Mouse (Mus musculus): ENCODE data around the gene Cfap58.

Cfap58 gene

DNA sequence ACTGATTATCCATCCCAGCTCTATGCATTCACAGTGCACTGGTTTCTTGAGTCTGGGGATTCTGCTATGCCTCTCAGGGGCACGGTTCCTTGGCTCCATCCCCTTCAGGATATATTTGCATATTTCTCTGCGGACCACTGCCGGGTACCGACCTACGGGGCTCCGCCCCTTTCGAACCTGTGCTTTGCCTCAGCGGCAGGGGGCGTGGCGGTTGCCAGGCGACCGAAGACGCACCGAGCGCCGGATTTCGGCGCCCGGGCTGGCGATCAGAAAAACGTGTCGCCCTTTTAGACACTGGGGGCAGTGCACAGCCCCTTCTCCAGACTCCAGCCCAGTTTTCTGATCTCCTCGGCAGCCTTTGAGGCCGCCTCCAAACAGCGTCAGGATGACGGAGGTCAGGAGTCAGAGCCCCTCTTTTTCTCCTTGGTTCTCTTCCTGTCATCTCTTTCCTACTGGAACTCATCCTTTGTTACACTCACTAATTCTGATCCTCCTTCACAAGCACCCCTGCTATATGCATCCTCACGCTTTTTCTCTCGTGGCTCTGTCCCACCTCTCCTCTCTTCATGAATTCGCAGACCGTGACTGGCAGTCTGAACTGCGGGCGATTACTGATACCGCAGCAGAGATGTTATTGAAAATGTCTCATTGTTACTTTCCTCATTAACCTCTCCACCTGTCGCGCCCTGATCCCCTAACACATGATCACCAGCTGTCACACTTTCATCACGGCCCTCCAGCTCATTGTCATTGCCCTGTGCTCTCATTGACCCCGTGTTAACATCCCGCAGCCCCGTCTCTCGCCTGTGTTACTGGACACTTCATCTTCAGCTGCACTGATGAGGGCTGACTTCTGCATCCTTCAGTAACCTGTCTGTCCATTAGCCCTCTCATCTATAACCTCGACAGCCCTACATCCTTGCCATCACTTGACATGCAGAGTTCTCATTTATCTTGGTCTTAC lies at the start of gene Cfap58:
Cfap58 (plus strand) TSS at position 233 of the 964 bp plus-strand sequence.
- DNase-seq (ENCODE audit: low spot score) = peak; percentile 47

GRCm38 (mm10) chr19:47888037-47888436 lies 49.4 kb upstream of the Cfap58 start:
- no peak for DNase-seq (ENCODE audit: low spot score)

- no peak for DNase-seq (ENCODE audit: low spot score)
Observed at GRCm38 (mm10) chr19:47890489-47891130, 46.9 kb upstream of the Cfap58 start.

GRCm38 (mm10) chr19:47891562-47892312 lies 45.7 kb upstream of the Cfap58 start:
- no peak for DNase-seq (ENCODE audit: low spot score)

DNA sequence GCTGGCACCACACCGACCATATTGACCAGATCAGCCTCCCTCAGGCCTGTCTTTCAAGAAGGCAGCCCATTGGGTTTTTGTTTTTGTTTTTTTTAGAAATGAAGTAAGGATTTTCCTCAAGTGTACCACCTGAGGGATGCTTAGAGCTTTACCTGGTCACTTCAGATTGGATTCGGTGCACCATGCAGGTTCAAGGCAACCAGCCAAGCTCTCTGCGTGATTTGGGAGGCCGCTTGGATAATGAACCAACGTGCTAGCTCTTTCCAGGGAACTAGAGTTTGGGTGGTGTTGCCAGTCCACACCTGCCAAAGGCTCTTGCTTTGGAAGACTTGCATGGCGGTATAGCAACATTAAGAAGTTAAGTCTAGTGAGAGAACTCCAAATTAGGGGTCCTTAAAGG lies 44.4 kb upstream of the Cfap58 start:
- no peak for DNase-seq (ENCODE audit: low spot score)

DNA sequence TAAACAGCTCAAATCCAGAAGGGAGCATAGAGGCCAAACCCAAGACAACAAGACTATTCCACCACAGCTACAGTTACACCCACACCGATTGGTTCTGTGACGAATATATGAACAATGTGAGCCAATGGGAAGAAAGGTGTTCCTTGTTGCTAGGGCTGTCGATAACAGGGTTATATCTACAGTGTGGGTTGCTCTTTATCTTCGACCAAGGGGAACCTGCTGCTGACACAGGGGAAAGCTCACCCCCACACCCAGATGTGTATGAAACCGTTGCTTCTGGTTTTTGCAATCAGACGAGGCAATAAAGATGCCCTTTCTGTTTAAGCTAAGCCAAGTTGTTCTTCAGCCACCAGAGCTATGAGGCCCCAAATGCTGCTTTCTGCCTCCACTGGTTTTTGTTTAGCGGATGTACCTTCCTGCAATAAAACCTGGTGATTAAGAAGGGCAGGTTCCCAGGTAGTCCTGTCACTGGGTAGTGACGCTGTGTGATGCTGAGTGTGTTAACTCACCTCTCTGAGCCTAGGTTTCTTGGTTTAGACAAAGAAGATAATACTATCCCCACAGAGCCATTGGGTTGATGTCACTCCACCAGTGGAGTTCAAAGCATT lies 38.9 kb upstream of the Cfap58 start:
- DNase-seq (ENCODE audit: low spot score) = no peak

DNA sequence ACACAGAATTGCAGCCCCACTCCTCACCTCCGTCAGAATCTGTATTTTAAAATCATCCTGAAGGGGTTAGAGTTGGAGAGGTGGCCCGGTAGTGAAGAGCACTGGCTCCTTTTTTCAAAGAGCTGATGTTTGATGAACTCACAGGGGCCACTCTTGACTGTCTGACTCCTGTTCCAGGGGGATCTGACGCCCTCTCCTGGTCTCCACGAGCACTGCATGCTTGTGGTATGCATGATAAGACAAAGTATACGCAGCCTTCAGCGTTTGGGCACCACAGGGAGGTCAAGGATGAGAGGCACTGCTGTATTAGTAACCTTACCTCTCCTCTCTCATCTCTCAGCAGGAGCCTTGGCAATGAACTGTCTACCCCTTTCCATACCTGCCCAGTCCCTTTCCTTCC lies 37.5 kb upstream of the Cfap58 start:
- DNase-seq (ENCODE audit: low spot score) = no peak

DNA sequence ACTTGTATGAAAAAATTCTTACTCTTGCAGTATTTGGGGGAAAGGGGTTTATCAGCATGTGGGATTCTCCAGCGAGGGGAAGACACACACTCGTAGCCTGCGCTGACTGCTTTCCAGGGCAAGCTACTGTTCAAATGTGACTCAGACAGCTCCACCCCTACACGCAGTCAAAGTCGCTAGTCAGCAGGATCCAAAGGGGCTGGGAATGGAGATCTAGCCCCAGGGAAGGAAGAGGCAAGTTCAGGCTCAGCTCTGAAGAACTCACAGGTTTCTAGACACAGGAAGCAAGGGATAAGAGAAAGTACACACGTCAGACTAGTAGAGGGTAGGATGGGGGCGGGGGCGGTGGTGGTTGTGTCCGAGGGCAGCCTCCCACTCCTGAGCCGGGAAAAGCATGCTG lies 36.9 kb upstream of the Cfap58 start:
- DNase-seq (ENCODE audit: low spot score) = no peak

- no peak for DNase-seq (ENCODE audit: low spot score)
Observed at GRCm38 (mm10) chr19:47902316-47903201, 34.9 kb upstream of the Cfap58 start.

GRCm38 (mm10) chr19:47903679-47904078 lies 33.8 kb upstream of the Cfap58 start:
- no peak for DNase-seq (ENCODE audit: low spot score)

GRCm38 (mm10) chr19:47905081-47905480 lies 32.4 kb upstream of the Cfap58 start:
- DNase-seq (ENCODE audit: low spot score) = no peak

DNA sequence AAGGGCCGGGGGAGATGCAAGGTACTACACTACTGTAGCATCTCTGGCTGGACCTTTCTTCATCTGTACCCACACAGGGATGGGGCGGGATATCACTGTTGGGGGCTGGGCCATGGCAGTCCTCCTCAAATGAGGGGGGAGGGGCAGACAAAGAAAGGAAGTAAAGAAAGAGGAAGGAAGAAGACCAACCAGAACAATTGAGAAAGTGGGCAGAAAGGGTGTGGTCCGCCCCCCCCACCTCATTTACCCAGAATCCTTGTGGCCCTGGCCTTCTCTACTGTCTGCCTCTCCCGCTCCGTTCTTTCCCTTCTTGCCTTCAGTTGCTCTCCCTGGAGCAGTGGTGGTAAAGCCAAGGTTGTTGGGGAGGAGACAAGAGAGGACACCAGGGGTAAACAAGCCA lies 31.9 kb upstream of the Cfap58 start:
- DNase-seq (ENCODE audit: low spot score) = no peak

DNA sequence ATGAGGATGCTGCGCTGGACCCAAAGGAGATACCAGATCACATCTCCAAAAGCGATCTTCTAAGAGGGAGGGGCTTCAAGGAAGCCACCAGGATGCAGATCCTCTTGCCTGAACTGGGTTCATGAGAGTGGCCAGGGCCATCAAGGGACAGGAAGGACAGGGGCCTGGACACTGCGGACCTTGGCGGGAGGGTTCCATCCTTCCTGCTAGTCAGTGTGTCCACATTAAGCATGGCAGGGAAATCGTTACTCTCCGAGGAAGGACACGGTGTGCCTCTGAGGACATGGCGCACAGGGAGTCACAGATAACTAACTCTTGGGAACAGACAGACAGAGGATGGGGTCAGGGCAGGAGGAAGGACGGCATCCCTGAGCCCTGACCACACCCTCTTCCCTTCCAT lies 29.9 kb upstream of the Cfap58 start:
- no peak for DNase-seq (ENCODE audit: low spot score)

DNA sequence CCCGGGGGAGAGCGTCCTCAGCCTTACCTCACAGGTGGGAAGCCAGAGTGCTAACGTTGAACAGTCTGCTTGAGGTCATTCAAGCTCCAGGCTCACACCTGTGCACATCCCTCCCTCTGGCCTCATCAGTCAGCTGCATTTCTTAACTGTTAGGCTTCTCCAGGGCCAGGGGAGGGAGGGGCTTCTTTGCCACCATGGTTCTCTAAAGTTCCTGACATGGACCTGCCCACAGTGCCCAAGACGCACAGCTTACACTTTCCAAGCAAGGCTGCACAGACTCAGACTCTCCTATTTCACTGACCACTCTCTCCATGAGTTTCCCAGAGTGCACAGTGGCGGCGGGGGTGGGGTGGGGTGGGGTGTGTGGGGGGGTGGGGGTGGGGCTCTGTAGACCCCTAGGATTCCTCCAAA lies 28.5 kb upstream of the Cfap58 start:
- no peak for DNase-seq (ENCODE audit: low spot score)

GRCm38 (mm10) chr19:47909387-47910116 lies 27.9 kb upstream of the Cfap58 start:
- DNase-seq (ENCODE audit: low spot score) = peak; percentile 22

GRCm38 (mm10) chr19:47910117-47910618 lies 27.3 kb upstream of the Cfap58 start:
- no peak for DNase-seq (ENCODE audit: low spot score)

- DNase-seq (ENCODE audit: low spot score) = no peak
Observed at GRCm38 (mm10) chr19:47910751-47911150, 26.7 kb upstream of the Cfap58 start.

DNA sequence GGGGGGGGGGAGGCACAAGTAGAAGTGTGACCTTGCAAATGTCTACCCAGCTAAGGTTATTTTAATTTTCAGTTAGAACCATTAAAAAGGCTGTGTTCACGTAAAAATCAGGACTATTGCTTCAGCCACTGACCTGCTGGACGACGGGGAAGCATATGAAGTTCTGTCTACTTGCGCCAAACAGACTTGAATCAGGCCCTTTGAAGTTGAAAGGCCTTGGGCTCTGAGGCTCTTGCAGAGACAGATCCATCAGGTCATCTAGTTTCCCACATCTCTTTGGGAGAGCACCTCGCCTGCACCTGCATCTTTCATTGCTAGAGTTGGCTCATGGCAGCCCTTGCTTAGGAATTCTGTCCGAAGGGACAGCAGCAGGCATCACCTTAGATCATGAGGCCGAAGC lies 24.1 kb upstream of the Cfap58 start:
- DNase-seq (ENCODE audit: low spot score) = no peak

GRCm38 (mm10) chr19:47914191-47914590 lies 23.3 kb upstream of the Cfap58 start:
- DNase-seq (ENCODE audit: low spot score) = no peak

- DNase-seq (ENCODE audit: low spot score) = no peak
Observed at GRCm38 (mm10) chr19:47915251-47915650, 22.2 kb upstream of the Cfap58 start.

All from urinary bladder, postnatal 14 days (tissue).